Mouse (Mus musculus): ENCODE results near the gene Sema6d. TPM values are rescaled to one million over a fixed set of nuclear protein-coding genes. Genes with fewer than 3 reads are reported as not detected.
A peak's percentile ranks its signal among the peaks of the same experiment; 100 is the strongest.

The Sema6d gene
- polyA plus RNA-seq, 1 experiment, result 45.4 TPM

DNA sequence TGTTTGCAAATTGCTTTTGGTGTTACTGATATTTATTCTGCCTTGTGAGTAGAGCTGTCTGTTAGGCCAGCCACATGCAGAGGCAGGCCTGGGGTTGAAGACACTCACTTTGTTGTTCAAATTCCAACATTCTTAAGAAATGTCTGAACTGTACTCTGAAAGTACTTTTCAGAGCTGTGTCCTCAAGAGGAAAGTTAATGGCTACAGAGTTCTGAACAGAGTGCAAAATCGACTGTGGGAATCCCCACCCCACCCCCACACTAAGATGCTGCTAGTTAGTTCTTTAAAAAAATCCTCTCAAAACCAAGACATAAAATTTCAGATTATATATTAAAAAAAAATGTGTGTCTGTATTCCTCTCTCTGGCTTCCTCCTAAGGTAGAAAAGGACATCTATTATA is 86.5 kb downstream of the Sema6d start:
- no peak for TF ChIP-seq CTCF (IDR thresholded peaks at IDR 0.05; ENCODE audit: borderline replicate concordance, extremely low read depth, insufficient read depth, insufficient read length)
- no peak for TF ChIP-seq POLR2A (IDR thresholded peaks at IDR 0.05; ENCODE audit: borderline replicate concordance, extremely low read depth, insufficient read depth, insufficient read length, poor library complexity, severe bottlenecking)
- DNase-seq (ENCODE audit: low read depth), result peak; percentile 70

DNA sequence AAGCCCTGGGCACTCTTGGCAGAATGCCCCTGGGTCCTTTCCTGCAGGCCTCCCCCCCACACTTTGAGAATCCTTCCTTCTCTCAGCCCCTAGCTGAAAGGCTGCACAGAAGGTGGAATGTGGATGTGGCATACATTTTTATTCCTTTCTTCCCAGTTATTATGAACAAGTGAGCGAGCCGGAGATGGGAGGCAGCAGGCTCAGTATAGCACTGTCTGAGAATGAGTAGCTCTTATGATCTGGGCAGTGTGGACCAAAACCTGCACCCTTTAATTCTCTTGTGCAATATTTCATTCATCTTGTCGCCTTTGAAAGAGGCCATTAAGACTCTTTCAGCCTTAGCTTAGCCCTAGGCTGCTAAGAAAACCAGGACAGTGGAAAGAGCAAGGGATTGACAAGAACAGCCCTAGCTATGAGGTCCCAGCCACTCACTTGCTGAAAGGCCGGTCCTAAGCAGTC is 87.0 kb downstream of the Sema6d start:
- peak; percentile 79 for DNase-seq (ENCODE audit: low read depth)
- TF ChIP-seq POLR2A (IDR thresholded peaks at IDR 0.05; ENCODE audit: borderline replicate concordance, extremely low read depth, insufficient read depth, insufficient read length, poor library complexity, severe bottlenecking), result no peak

DNA sequence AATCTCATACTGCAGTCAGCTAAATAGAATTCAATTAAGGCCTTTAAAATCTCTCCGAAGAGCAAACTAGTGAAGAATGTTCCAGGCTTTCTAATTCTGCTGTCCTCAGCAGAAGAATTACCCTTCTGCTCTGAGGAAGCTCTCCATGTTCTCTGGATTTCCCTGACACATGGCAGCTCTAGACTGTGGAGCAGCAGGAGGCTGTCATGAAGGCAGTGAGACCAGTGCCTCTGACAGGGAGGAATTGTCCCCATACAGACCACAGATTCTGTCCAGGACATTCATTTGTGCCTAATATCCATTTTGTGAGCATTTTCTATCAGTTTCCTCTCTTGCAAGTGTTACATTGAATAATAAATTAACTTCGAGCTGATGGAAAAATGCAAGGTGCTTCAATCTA is 99.5 kb downstream of the Sema6d start:
- no peak for DNase-seq (ENCODE audit: low read depth)

DNA sequence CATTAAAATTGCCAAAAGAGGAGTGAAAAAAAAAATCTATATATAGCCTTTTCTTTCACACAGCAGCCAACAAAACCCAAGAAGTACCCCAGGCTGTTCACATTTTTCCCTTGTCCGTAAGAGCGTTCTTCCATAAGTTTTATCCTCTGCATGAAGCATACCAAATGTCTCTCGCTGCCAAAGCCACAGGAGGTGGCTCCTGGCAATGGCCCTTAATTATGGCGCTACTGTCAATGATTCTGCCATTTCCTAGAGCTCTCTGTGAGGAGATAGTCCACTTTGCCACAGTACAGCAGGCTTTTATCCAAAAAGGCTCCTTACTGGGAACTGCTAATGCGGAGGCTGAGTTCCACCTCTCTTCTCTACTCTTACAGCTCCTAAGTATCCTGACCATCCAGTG is 104.3 kb downstream of the Sema6d start:
- no peak for TF ChIP-seq POLR2A (IDR thresholded peaks at IDR 0.05; ENCODE audit: borderline replicate concordance, extremely low read depth, insufficient read depth, insufficient read length, poor library complexity, severe bottlenecking)
- no peak for TF ChIP-seq CTCF (IDR thresholded peaks at IDR 0.05; ENCODE audit: borderline replicate concordance, extremely low read depth, insufficient read depth, insufficient read length)
- DNase-seq (ENCODE audit: low read depth), result peak; percentile 44

More for the DNA sequence above, 99.5 kb downstream of the Sema6d start:
- TF ChIP-seq CTCF (IDR thresholded peaks at IDR 0.05; ENCODE audit: borderline replicate concordance, extremely low read depth, insufficient read depth, insufficient read length), result no peak
- TF ChIP-seq POLR2A (IDR thresholded peaks at IDR 0.05; ENCODE audit: borderline replicate concordance, extremely low read depth, insufficient read depth, insufficient read length, poor library complexity, severe bottlenecking), result no peak

DNA sequence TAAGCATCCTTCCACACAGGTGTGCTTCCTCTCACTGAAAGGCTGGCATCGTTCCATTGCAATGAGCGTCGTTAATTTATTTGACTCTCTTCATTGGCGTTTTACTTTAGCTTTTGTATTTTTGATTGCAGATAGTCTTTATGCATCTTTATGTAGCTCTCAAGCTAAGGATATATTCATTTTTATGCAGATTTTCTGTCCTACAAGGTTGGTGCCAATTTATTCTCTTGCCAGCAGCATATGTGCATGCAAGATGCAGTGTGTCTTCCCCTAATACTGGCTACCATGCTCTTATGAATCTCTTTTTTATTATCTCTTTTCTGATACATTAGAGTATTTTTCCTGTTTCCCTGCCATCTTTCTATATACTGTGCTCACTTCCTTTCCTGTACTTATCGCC is 111.7 kb downstream of the Sema6d start:
- peak; percentile 63 for DNase-seq (ENCODE audit: low read depth)

DNA sequence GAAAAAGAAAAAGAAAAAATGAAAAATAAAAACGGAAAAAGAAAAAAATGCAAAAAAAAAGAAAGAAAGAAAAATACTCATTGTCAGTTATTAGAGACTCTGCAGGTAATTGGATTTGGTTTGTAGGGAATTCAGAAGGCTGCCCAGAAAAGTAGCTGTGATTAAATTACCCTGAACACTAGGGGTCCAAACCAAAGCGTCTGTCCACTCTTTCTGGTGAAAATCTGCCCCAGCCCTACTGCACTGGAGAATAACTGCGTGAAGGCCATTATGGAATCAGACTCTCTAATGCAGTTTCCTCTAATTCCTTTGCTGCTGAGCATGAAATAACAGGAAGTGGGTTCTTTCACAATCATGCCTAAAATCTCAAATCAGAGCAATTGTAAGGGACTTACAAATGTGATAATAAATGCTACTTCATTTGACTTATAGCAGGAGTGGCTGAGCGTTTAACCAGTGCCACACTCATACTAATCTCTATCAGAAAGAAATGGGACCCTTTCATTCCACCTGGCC is 112.8 kb downstream of the Sema6d start:
- peak; percentile 52 for DNase-seq (ENCODE audit: low read depth)
- TF ChIP-seq CTCF (IDR thresholded peaks at IDR 0.05; ENCODE audit: borderline replicate concordance, extremely low read depth, insufficient read depth, insufficient read length) (no peak), POLR2A (IDR thresholded peaks at IDR 0.05; ENCODE audit: borderline replicate concordance, extremely low read depth, insufficient read depth, insufficient read length, poor library complexity, severe bottlenecking) (no peak)

More for the DNA sequence above, 111.7 kb downstream of the Sema6d start:
- TF ChIP-seq POLR2A (IDR thresholded peaks at IDR 0.05; ENCODE audit: borderline replicate concordance, extremely low read depth, insufficient read depth, insufficient read length, poor library complexity, severe bottlenecking) (no peak), CTCF (IDR thresholded peaks at IDR 0.05; ENCODE audit: borderline replicate concordance, extremely low read depth, insufficient read depth, insufficient read length) (no peak)

DNA sequence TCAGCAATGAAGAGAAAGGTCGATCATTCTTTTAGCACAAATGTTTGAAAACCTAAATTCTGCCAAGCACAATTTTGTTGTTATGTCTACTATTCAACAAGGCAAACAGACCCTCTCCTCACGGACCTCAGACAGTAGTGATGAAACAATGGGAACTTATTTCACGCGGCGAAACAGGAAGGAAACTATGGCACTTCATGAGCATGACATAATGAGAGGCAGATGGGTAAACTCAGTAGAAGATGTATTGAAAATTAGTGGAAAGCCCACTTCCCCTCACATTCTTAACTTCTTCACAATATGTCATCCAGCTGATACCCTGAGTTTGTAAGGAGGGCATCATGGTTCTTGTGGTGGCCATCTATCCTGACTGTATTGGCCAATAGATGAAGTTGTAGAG is 116.0 kb downstream of the Sema6d start:
- DNase-seq (ENCODE audit: low read depth), result no peak
- no peak for TF ChIP-seq POLR2A (IDR thresholded peaks at IDR 0.05; ENCODE audit: borderline replicate concordance, extremely low read depth, insufficient read depth, insufficient read length, poor library complexity, severe bottlenecking)
- TF ChIP-seq CTCF (IDR thresholded peaks at IDR 0.05; ENCODE audit: borderline replicate concordance, extremely low read depth, insufficient read depth, insufficient read length), result no peak

DNA sequence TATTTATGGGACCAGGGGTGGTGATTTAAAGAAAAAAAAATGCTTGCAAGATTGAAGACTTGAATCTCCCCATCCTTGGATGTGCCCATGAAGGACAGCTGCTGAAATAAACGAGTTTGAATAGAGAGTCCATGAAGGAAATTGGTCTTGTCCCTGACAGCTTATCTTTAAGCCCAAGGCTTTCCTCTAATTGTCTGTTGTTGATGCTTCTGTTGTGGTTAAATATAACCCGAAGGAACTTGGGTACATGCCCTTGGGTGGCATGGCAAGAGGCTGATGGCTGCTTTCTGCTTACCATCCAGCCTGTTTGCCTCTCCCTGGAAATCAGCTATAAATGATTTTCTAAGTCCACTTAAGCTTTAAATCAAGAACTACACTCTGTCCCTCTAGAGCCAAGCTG is 118.5 kb downstream of the Sema6d start:
- TF ChIP-seq CTCF (IDR thresholded peaks at IDR 0.05; ENCODE audit: borderline replicate concordance, extremely low read depth, insufficient read depth, insufficient read length) (no peak), POLR2A (IDR thresholded peaks at IDR 0.05; ENCODE audit: borderline replicate concordance, extremely low read depth, insufficient read depth, insufficient read length, poor library complexity, severe bottlenecking) (no peak)
- DNase-seq (ENCODE audit: low read depth), result no peak

DNA sequence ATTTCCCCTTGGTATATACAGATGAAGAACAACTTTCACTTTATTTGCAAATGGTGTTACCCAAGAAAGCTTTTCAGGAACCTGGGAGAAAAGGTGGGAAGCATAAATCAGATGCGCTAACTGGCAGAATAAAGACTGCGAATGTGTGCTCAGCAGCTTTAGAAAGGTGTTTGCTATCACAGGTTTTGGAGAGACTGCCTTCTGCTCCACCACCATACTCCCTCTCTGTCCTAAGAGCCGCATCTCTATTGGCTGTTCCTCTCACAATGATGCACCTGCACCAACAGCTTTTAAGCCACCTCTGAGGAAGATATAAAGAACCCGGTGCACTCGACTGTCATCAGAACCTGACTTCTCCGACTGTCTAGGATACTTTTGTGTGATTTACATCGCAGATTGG is 133.8 kb downstream of the Sema6d start:
- TF ChIP-seq CTCF (IDR thresholded peaks at IDR 0.05; ENCODE audit: borderline replicate concordance, extremely low read depth, insufficient read depth, insufficient read length), result no peak
- no peak for TF ChIP-seq POLR2A (IDR thresholded peaks at IDR 0.05; ENCODE audit: borderline replicate concordance, extremely low read depth, insufficient read depth, insufficient read length, poor library complexity, severe bottlenecking)
- no peak for DNase-seq (ENCODE audit: low read depth)

DNA sequence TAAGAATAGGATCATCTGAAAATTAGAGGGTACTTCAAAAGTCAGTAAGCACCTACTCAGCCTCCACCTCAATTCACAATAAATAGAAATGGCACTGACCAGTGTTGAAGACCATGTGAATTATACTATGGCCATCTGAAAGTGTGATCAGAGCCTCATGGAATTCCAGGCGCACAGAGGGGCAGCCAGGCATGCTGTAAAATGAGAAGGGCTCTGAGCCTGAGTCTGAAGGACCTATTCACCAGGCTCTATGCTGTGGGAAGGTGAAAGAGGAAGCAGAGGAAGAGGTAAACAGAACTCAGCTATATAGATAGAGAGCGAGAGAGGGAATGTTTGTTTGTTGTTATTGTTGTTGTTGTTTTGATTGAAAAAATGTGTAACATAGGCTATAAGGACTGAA is 134.6 kb downstream of the Sema6d start:
- TF ChIP-seq POLR2A (IDR thresholded peaks at IDR 0.05; ENCODE audit: borderline replicate concordance, extremely low read depth, insufficient read depth, insufficient read length, poor library complexity, severe bottlenecking) (no peak), CTCF (IDR thresholded peaks at IDR 0.05; ENCODE audit: borderline replicate concordance, extremely low read depth, insufficient read depth, insufficient read length) (no peak)
- no peak for DNase-seq (ENCODE audit: low read depth)

DNA sequence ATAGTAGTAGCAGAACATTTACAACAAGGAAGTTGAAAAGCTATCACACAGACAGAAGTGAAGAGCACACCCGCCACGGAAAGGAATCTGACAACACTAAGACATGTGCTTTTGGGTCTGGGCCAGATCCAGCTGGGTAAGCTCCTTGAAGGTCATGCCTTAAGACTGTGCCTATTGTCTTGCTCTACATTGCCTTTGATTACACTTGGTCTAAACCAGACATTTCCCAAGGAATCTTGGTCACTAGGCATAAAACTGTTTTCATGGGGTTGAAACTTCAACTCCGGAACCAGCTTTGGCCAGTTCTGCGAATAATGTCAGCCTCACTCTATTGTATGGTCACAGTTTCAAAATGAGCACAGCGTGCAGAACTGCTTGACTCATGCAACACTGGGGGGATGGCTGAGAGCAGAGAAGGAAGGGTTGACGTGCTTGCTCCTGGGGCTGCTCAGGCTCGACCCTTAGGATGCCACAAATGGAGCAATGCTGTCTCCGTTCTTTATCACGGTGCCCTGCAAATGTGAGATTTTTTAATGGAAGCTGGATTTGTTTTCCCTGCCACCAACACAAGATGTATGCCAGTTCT is 145.0 kb downstream of the Sema6d start:
- TF ChIP-seq CTCF (IDR thresholded peaks at IDR 0.05; ENCODE audit: borderline replicate concordance, extremely low read depth, insufficient read depth, insufficient read length) (no peak), POLR2A (IDR thresholded peaks at IDR 0.05; ENCODE audit: borderline replicate concordance, extremely low read depth, insufficient read depth, insufficient read length, poor library complexity, severe bottlenecking) (no peak)
- DNase-seq (ENCODE audit: low read depth), result peak; percentile 50

All from brain, embryonic 14.5 days (tissue).